Mouse (Mus musculus): ENCODE results near the gene Zfhx2. TPM values are rescaled to one million over a fixed set of nuclear protein-coding genes. Genes with fewer than 3 reads are reported as not detected.

The Zfhx2 gene
- total and polyA plus RNA-seq, 3 experiments: 0.07 to 0.59 (median 0.30) TPM

- Histone ChIP-seq H3K27me3 (replicated peaks) (no peaks in the 10 kb centered on the region), H3K4me2 (ENCODE audit: insufficient read depth, low read depth, poor library complexity, severe bottlenecking) (no peak overlapping the region), H3K9ac (ENCODE audit: insufficient read depth, low read depth) (no peak overlapping the region), H3K79me2 (replicated peaks; ENCODE audit: control insufficient read depth, extremely low read depth, insufficient read depth, poor library complexity, severe bottlenecking) (no peaks in the 10 kb centered on the region), H3K9me3 (replicated peaks; ENCODE audit: low read length) (no peaks in the 10 kb centered on the region), H3K27ac (ENCODE audit: insufficient read depth, low read depth) (no peak overlapping the region), H3K4me1 (ENCODE audit: control insufficient read depth in 1 of 2, insufficient read depth in 2 of 2) (peaks cover 0 to 2% of the 10 kb centered on the region in 2 experiments; a peak in 1 of 4 replicates), H3K36me3 (replicated peaks in 1 of 2; ENCODE audit: control insufficient read depth in 1 of 2, insufficient read depth in 1 of 2, low read length in 1 of 2) (no peaks in the 10 kb centered on the region), H3K4me3 (replicated peaks in 1 of 3; ENCODE audit: low read depth in 2 of 3, low read length in 2 of 3, poor library complexity in 1 of 3) (no peak overlapping the region)
- in situ Hi-C loops (cut with MboI; ENCODE audit: low pct_ligation_motif_present, low pct_unique_long_range_greater_than_20kb, low sequenced_read_pairs): no loop called here
- TF ChIP-seq ZC3H11A (IDR thresholded peaks at IDR 0.05; ENCODE audit: low read depth, low read length) (no peak), IRF4 (IDR thresholded peaks at IDR 0.05; ENCODE audit: low read depth, low read length) (no peak), ZNF384 (IDR thresholded peaks at IDR 0.05; ENCODE audit: low read depth, low read length) (no peak), MYC (IDR thresholded peaks at IDR 0.05; ENCODE audit: low read depth, low read length) (no peak), MXI1 (IDR thresholded peaks at IDR 0.05; ENCODE audit: low read depth, low read length) (no peak), BHLHE40 (IDR thresholded peaks at IDR 0.05; ENCODE audit: low read depth, low read length) (no peak), GABPA (IDR thresholded peaks at IDR 0.05; ENCODE audit: insufficient replicate concordance, low read depth, low read length) (no peak)
- dilution Hi-C loops (cut with MboI; ENCODE audit: extremely low pct_ligation_motif_present, extremely low pct_unique_long_range_greater_than_20kb, low sequenced_read_pairs): no loop called here
- DNase-seq (ENCODE audit: extremely low read depth): no peak
Measured at GRCm38 (mm10) chr14:55126521-55126920, 34.4 kb upstream of the Zfhx2 start.

- H3K9ac ChIP-seq (ENCODE audit: insufficient read depth, low read depth): no peak overlapping the region
- DNase-seq (ENCODE audit: extremely low read depth): no peak
- in situ Hi-C loops (cut with MboI; ENCODE audit: low pct_ligation_motif_present, low pct_unique_long_range_greater_than_20kb, low sequenced_read_pairs) (no loop called here), dilution Hi-C loops (cut with MboI; ENCODE audit: extremely low pct_ligation_motif_present, extremely low pct_unique_long_range_greater_than_20kb, low sequenced_read_pairs) (no loop called here)
- no peak overlapping the region for H3K27ac ChIP-seq (ENCODE audit: insufficient read depth, low read depth)
- H3K4me3 ChIP-seq (replicated peaks in 1 of 3; ENCODE audit: low read depth in 2 of 3, low read length in 2 of 3, poor library complexity in 1 of 3): no peak overlapping the region
- H3K4me1 ChIP-seq (ENCODE audit: control insufficient read depth in 1 of 2, insufficient read depth in 2 of 2): peaks cover 0 to 2% of the 10 kb centered on the region in 2 experiments; a peak in 1 of 4 replicates
- no peaks in the 10 kb centered on the region for H3K79me2 ChIP-seq (replicated peaks; ENCODE audit: control insufficient read depth, extremely low read depth, insufficient read depth, poor library complexity, severe bottlenecking)
- no peak for TF ChIP-seq USF1 (IDR thresholded peaks at IDR 0.05; ENCODE audit: low read depth, low read length)
- TF ChIP-seq USF2 (conservative IDR thresholded peaks at IDR 0.05; ENCODE audit: low read depth, low read length): no peak
- TF ChIP-seq HCFC1 (IDR thresholded peaks at IDR 0.05; ENCODE audit: low read depth, low read length): no peak
- TF ChIP-seq GABPA (IDR thresholded peaks at IDR 0.05; ENCODE audit: insufficient replicate concordance, low read depth, low read length): no peak
- no peak for TF ChIP-seq CHD1 (IDR thresholded peaks at IDR 0.05; ENCODE audit: low read depth, low read length)
- no peak for TF ChIP-seq MAZ (IDR thresholded peaks at IDR 0.05; ENCODE audit: low read depth, low read length)
- TF ChIP-seq ZC3H11A (IDR thresholded peaks at IDR 0.05; ENCODE audit: low read depth, low read length): no peak
- TF ChIP-seq MYC (IDR thresholded peaks at IDR 0.05; ENCODE audit: low read depth, low read length): no peak
- no peak for TF ChIP-seq POLR2AphosphoS2 (IDR thresholded peaks at IDR 0.05; ENCODE audit: low read depth, low read length)
- no peak for TF ChIP-seq ZMIZ1 (IDR thresholded peaks at IDR 0.05; ENCODE audit: low read depth, low read length)
- no peak for TF ChIP-seq IRF4 (IDR thresholded peaks at IDR 0.05; ENCODE audit: low read depth, low read length)
- TF ChIP-seq CTCF (conservative IDR thresholded peaks at IDR 0.05 in 1 of 2, IDR thresholded peaks at IDR 0.05 in 1 of 2; ENCODE audit: low read depth in 2 of 2, low read length in 2 of 2): no peak
- no peak for TF ChIP-seq POLR2A (IDR thresholded peaks at IDR 0.05; ENCODE audit: low read depth, low read length)
- no peak for TF ChIP-seq ZNF384 (IDR thresholded peaks at IDR 0.05; ENCODE audit: low read depth, low read length)
- TF ChIP-seq ZKSCAN1 (IDR thresholded peaks at IDR 0.05; ENCODE audit: borderline replicate concordance, low read depth, low read length): no peak
- TF ChIP-seq ETS1 (conservative IDR thresholded peaks at IDR 0.05; ENCODE audit: low read depth, low read length): no peak
- TF ChIP-seq JUND (conservative IDR thresholded peaks at IDR 0.05; ENCODE audit: low read depth, low read length): no peak
- no peak for TF ChIP-seq KAT2A (IDR thresholded peaks at IDR 0.05; ENCODE audit: insufficient replicate concordance, low read length)
- TF ChIP-seq NELFE (IDR thresholded peaks at IDR 0.05; ENCODE audit: low read depth, low read length): no peak
- no peak overlapping the region for H3K4me2 ChIP-seq (ENCODE audit: insufficient read depth, low read depth, poor library complexity, severe bottlenecking)
- no peaks in the 10 kb centered on the region for H3K27me3 ChIP-seq (replicated peaks)
- no peaks in the 10 kb centered on the region for H3K36me3 ChIP-seq (replicated peaks in 1 of 2; ENCODE audit: control insufficient read depth in 1 of 2, insufficient read depth in 1 of 2, low read length in 1 of 2)
- no peaks in the 10 kb centered on the region for H3K9me3 ChIP-seq (replicated peaks; ENCODE audit: low read length)
Measured at GRCm38 (mm10) chr14:55125711-55126110, 33.6 kb upstream of the Zfhx2 start.
